Mouse (Mus musculus): ENCODE data around the gene Mindy2. TPM values are rescaled to one million over a fixed set of nuclear protein-coding genes. Genes with fewer than 3 reads are reported as not detected.

The Mindy2 gene
- polyA plus RNA-seq (2015; fragmentation: Nextera tagmentation; extraction: Ambion mirVana), result 6.8 and 8.9 TPM in 2 replicates

DNA sequence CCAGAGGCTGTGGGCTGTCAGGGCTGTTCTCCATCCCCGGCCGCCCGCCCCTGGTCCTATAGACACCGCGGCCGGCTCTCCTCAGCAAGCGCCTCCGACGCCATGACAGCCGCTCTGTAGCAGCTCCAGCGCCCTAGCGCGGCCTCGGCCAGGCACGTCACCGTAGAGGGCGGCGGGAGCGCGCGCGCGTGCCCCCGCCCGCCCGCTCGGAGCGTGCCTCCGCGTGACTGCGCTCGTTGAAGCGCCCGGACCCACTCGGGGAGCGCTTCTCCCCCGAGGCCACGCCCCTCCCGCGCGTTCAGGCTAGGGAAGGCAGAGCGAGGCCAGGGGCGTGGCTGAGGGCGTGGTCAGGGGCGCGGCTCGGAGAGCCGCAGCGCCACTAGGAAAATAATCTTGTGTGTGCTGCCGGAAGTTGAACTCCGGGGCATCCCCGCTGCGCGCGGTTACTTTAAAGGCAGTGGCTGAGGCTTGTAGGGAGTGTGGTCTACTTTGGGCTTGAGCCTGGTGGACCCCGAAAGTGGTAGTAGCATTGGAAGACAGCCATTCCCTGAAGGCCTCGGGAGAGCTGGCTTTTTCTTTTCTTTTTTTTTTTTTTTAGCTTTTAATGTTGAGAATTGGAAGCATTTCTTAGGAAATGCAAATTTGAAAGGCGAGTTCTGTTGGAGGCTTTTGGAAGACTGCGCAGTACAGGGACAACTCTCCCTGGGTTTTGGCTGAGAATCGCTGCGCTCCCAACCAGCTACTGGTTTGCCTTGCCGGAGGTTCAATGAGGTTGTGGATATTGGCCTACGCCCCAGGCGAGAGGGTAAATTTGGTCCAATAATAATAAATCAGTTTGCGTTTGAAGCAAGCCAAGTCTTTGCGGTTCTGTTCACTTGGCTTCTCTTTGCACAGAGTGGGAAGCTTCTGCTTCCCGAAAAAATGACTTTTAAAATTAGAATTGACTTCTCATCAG lies at the start of gene Mindy2:
Mindy2 (minus strand) TSS at position 162 of the 955 bp plus-strand sequence.
- Histone ChIP-seq H3K4me3 (replicated peaks; ENCODE audit: low read length) (peak within 1 kb of the TSS; percentile 88), H3K36me3 (ENCODE audit: control insufficient read depth, insufficient read depth, low read length) (no peaks in the 10 kb centered on the region), H3K27me3 (ENCODE audit: control insufficient read depth, insufficient read depth, low read length) (no peaks in the 10 kb centered on the region), H3K9me3 (replicated peaks; ENCODE audit: control insufficient read depth, low read length) (no peaks in the 10 kb centered on the region), H3K27ac (ENCODE audit: low read length) (peak within 1 kb of the TSS; percentile 97), H3K4me2 (ENCODE audit: low read depth, low read length) (peak within 1 kb of the TSS; percentile 75), H3K9ac (ENCODE audit: low read length) (peak within 1 kb of the TSS; percentile 95), H3K4me1 (ENCODE audit: control insufficient read depth, insufficient read depth, low read length) (peaks cover 17% of the 10 kb centered on the region; the same call in 1 of the 2 replicates)
- WGBS, result under 1% methylated on average over 62 of the region's 67 CpGs
- peak; percentile 99 for ATAC-seq (ENCODE audit: insufficient read depth, low FRiP score)

DNA sequence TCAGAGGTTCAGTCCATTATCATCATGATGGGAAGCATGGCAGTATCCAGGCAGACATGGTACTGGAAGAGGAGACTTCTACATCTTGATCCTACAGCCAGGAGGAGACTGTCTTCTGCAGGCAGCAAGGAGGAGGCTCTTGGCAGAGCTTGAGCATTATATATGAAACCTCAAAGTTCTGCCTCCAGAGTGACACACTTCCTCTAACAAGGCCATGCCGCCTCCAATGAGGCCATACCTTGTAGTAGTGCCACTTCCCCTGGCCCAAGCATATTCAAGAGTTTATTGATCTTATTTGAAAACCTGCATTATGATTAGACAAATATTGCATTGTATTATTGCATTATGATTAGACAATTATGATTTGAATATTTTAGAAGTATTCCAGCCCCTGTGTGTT lies 49.5 kb upstream of the Mindy2 start:
- Histone ChIP-seq H3K4me3 (replicated peaks; ENCODE audit: low read length) (no peak overlapping the region), H3K9ac (ENCODE audit: low read length) (no peak overlapping the region), H3K27ac (ENCODE audit: low read length) (no peak overlapping the region), H3K4me1 (ENCODE audit: control insufficient read depth, insufficient read depth, low read length) (no peaks in the 10 kb centered on the region), H3K27me3 (ENCODE audit: control insufficient read depth, insufficient read depth, low read length) (no peaks in the 10 kb centered on the region), H3K4me2 (ENCODE audit: low read depth, low read length) (no peak overlapping the region), H3K36me3 (ENCODE audit: control insufficient read depth, insufficient read depth, low read length) (peaks cover 11% of the 10 kb centered on the region), H3K9me3 (replicated peaks; ENCODE audit: control insufficient read depth, low read length) (no peaks in the 10 kb centered on the region)
- ATAC-seq (ENCODE audit: insufficient read depth, low FRiP score), result no peak
- WGBS, result 91% methylated on average over 1 of the region's 1 CpGs

DNA sequence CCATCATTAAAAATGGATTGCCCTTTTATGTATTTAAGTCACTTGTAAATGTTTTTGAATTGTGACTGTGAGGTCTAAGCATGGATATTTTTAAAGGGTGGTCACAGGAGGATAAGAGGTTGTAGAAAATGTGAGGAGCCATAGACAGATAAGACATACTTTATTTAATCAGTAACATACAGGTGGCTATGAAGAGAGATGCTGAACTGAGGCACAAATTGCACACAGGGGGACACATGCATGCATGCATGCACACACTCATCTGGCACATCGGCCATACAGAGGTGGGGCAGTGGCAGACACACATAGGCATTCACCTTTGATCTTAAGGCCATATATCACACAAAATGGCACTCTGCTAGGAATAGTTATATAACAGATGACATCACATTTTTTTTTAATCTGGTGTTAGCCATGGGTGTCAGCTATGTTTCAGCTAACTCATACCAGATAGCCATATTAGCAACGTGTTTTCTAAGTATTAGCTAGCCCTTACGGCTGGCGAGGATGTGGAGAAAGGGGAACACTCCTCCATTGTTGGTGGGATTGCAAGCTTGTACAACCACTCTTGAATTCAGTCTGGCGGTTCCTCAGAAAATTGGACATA lies 46.7 kb upstream of the Mindy2 start:
- H3K4me2 ChIP-seq (ENCODE audit: low read depth, low read length), result no peak overlapping the region
- no peaks in the 10 kb centered on the region for H3K4me1 ChIP-seq (ENCODE audit: control insufficient read depth, insufficient read depth, low read length)
- H3K9ac ChIP-seq (ENCODE audit: low read length), result no peak overlapping the region
- no peak overlapping the region for H3K27ac ChIP-seq (ENCODE audit: low read length)
- no peaks in the 10 kb centered on the region for H3K27me3 ChIP-seq (ENCODE audit: control insufficient read depth, insufficient read depth, low read length)
- H3K4me3 ChIP-seq (replicated peaks; ENCODE audit: low read length), result no peak overlapping the region
- WGBS, result 89% methylated on average over 5 of the region's 5 CpGs
- H3K9me3 ChIP-seq (replicated peaks; ENCODE audit: control insufficient read depth, low read length), result no peaks in the 10 kb centered on the region
- ATAC-seq (ENCODE audit: insufficient read depth, low FRiP score), result no peak
- peaks cover 11% of the 10 kb centered on the region for H3K36me3 ChIP-seq (ENCODE audit: control insufficient read depth, insufficient read depth, low read length)

DNA sequence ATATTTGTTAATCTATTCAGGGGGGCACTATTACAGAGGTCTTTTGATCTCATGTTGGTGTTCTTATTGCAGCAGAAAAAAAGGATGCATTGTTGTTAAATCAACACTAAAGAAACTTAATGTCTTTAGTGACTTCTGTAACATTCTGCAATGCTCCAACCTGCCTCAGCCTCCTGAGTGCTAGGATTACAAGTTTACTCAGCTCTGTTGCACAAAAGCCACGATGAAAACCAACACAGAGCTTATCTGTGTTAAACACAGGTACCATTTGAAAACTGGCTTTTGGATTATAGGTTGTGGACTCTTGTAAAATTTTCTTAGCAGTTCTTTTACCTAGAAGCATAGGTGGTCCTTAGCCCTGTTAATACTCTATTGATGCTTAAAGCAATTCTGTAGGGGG lies 41.1 kb upstream of the Mindy2 start:
- Histone ChIP-seq H3K36me3 (ENCODE audit: control insufficient read depth, insufficient read depth, low read length) (no peaks in the 10 kb centered on the region), H3K27ac (ENCODE audit: low read length) (no peak overlapping the region), H3K27me3 (ENCODE audit: control insufficient read depth, insufficient read depth, low read length) (no peaks in the 10 kb centered on the region), H3K4me1 (ENCODE audit: control insufficient read depth, insufficient read depth, low read length) (no peaks in the 10 kb centered on the region), H3K4me3 (replicated peaks; ENCODE audit: low read length) (no peak overlapping the region), H3K4me2 (ENCODE audit: low read depth, low read length) (no peak overlapping the region), H3K9me3 (replicated peaks; ENCODE audit: control insufficient read depth, low read length) (no peaks in the 10 kb centered on the region), H3K9ac (ENCODE audit: low read length) (no peak overlapping the region)
- 68% methylated on average over 1 of the region's 1 CpGs for WGBS
- ATAC-seq (ENCODE audit: insufficient read depth, low FRiP score), result no peak

DNA sequence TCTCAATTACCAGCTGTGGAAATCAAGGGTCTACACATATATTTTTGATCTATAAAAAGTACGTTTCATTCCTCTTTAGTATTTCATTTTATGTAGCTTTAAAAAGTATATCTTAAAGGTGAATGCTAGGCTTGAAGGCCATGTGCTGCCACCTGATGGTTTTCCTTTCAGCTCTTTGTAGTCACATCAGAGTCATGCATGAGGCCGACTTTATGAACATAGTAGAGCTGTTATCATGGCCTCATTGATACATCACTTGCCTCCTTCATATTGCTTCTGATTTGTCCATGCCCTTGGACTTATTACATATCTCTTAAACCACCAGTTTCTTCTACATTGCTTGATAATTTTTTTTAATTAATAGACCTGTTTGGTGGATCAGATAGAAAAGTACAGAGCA lies 38.7 kb upstream of the Mindy2 start:
- no peak for ATAC-seq (ENCODE audit: insufficient read depth, low FRiP score)

DNA sequence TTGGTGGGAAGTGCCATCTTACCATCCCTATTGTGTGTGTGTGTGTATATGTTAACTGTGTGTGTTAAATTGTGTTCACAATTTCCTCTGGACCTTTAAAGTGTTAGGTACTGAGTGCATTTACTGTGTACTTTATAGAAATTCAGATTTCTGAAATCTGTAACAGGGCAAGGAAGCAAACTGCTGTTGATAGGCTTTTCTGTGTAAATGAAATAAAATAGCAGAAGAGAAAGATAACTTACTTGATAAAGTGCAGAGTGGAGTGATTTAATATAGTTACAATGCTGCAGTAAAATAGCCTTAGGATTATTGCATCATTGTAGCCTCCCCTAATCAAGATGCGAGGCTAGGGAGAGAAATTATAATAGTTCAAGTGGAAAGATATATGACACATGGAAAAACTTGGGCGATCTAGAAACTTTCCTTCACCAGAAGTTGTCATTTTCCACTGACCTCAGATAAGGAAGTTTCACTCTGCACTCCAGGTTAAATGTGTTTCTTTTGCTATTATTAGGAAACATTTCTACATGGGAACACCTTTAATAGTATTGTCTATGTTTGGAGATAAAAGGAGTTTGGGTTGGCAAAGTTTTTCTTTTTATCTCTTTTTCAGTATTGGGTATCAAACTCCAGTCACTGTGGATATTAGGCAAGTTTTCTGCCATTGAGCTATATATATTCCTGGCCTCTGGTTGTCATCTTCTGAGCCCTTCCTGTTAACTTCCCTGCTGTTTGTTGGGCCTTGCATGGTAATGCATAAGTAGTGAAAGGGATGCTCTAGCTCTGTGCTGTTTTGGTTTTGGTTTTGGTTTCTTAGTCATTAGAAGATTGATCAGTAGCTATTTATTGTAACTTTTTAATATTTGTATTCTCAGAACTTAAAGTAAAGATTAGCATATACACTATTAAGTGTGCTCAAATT lies 35.1 kb upstream of the Mindy2 start:
- Histone ChIP-seq H3K27ac (ENCODE audit: low read length) (no peak overlapping the region), H3K4me2 (ENCODE audit: low read depth, low read length) (no peak overlapping the region), H3K4me3 (replicated peaks; ENCODE audit: low read length) (no peak overlapping the region), H3K4me1 (ENCODE audit: control insufficient read depth, insufficient read depth, low read length) (0 out of 2 replicates have a peak, but pooled peaks cover under 1% of the 10 kb centered on the region), H3K9ac (ENCODE audit: low read length) (no peak overlapping the region), H3K36me3 (ENCODE audit: control insufficient read depth, insufficient read depth, low read length) (no peaks in the 10 kb centered on the region), H3K27me3 (ENCODE audit: control insufficient read depth, insufficient read depth, low read length) (no peaks in the 10 kb centered on the region), H3K9me3 (replicated peaks; ENCODE audit: control insufficient read depth, low read length) (no peaks in the 10 kb centered on the region)
- 55% methylated on average over 2 of the region's 2 CpGs for WGBS
- ATAC-seq (ENCODE audit: insufficient read depth, low FRiP score), result no peak

More for the DNA sequence above, 38.7 kb upstream of the Mindy2 start:
- 85% methylated on average over 2 of the region's 2 CpGs for WGBS
- Histone ChIP-seq H3K4me3 (replicated peaks; ENCODE audit: low read length) (no peak overlapping the region), H3K27me3 (ENCODE audit: control insufficient read depth, insufficient read depth, low read length) (no peaks in the 10 kb centered on the region), H3K36me3 (ENCODE audit: control insufficient read depth, insufficient read depth, low read length) (no peaks in the 10 kb centered on the region), H3K4me1 (ENCODE audit: control insufficient read depth, insufficient read depth, low read length) (no peaks in the 10 kb centered on the region), H3K27ac (ENCODE audit: low read length) (no peak overlapping the region), H3K9ac (ENCODE audit: low read length) (no peak overlapping the region), H3K4me2 (ENCODE audit: low read depth, low read length) (no peak overlapping the region), H3K9me3 (replicated peaks; ENCODE audit: control insufficient read depth, low read length) (no peaks in the 10 kb centered on the region)

DNA sequence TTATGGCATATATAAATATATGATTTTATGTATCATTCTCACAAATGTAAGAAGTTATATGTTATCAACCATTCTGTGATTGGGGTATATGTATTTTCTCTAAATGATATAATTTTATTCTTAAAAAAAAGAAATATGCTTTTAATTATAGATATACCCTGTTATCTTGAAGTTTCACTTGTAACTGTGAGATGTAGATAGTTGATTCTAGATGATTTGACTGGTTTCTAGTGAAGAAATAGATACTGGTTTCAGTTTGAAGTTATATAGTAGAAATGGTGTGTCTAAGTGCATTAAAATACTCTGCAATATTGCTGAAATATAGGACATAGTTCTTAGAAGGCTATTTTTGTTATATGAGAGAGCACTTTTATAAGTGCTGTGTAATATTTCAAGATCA lies 33.6 kb upstream of the Mindy2 start:
- no peak for ATAC-seq (ENCODE audit: insufficient read depth, low FRiP score)
- Histone ChIP-seq H3K4me2 (ENCODE audit: low read depth, low read length) (no peak overlapping the region), H3K9me3 (replicated peaks; ENCODE audit: control insufficient read depth, low read length) (no peaks in the 10 kb centered on the region), H3K4me3 (replicated peaks; ENCODE audit: low read length) (no peak overlapping the region), H3K36me3 (ENCODE audit: control insufficient read depth, insufficient read depth, low read length) (no peaks in the 10 kb centered on the region), H3K4me1 (ENCODE audit: control insufficient read depth, insufficient read depth, low read length) (0 out of 2 replicates have a peak, but pooled peaks cover 2% of the 10 kb centered on the region), H3K27me3 (ENCODE audit: control insufficient read depth, insufficient read depth, low read length) (no peaks in the 10 kb centered on the region), H3K27ac (ENCODE audit: low read length) (no peak overlapping the region), H3K9ac (ENCODE audit: low read length) (no peak overlapping the region)

DNA sequence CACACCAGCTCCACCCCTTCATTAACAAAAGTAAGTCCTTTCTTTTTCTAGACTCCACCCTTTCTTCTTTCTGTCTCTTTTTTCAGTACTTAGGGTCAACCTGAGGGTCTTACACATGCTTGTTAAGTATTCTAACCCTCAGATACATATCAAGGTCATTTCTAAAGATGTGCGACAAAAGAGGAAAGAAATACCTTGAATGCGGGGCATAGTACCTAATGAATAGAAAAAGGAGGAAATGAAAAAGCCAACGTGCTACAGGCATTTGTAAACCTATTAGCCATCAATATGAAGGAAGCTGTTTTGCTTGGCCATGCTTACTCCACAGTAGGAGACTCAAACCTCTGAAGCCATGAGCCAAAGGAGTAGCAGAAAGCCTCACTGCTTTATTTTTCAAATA lies 33.0 kb upstream of the Mindy2 start:
- no peaks in the 10 kb centered on the region for H3K36me3 ChIP-seq (ENCODE audit: control insufficient read depth, insufficient read depth, low read length)
- H3K27me3 ChIP-seq (ENCODE audit: control insufficient read depth, insufficient read depth, low read length), result no peaks in the 10 kb centered on the region
- H3K4me1 ChIP-seq (ENCODE audit: control insufficient read depth, insufficient read depth, low read length), result peaks cover 7% of the 10 kb centered on the region; the same call in 1 of the 2 replicates
- H3K4me3 ChIP-seq (replicated peaks; ENCODE audit: low read length), result no peak overlapping the region
- H3K9ac ChIP-seq (ENCODE audit: low read length), result no peak overlapping the region
- no peak overlapping the region for H3K4me2 ChIP-seq (ENCODE audit: low read depth, low read length)
- WGBS, result 74% methylated on average over 3 of the region's 3 CpGs
- no peak for ATAC-seq (ENCODE audit: insufficient read depth, low FRiP score)
- no peaks in the 10 kb centered on the region for H3K9me3 ChIP-seq (replicated peaks; ENCODE audit: control insufficient read depth, low read length)
- no peak overlapping the region for H3K27ac ChIP-seq (ENCODE audit: low read length)

All from stomach, embryonic 16.5 days (tissue).